Mouse (Mus musculus) layer of hippocampus, postnatal 25 days (tissue): ENCODE measurements at regions not wholly inside any gene's neighbourhood (a gene's known extent, or its start where the extent isn't known, plus 50 kb on each side); places are given as distances from the start of the nearest gene placed in this dataset.
"Not testable (repeated sequence)": the region's sequence is repeated elsewhere in the genome, so short reads cannot be mapped to it uniquely, and the experiment has no call there.

Experiments
- DNase-seq, 2 experiments: peaks; one replicate each; pipeline ENCODE4 v3.0.0; 2022; ENCODE audit warnings: mixed read lengths in 2 of 2, low spot score in 1 of 2; ENCODE audit errors: extremely low spot score in 1 of 2

DNA sequence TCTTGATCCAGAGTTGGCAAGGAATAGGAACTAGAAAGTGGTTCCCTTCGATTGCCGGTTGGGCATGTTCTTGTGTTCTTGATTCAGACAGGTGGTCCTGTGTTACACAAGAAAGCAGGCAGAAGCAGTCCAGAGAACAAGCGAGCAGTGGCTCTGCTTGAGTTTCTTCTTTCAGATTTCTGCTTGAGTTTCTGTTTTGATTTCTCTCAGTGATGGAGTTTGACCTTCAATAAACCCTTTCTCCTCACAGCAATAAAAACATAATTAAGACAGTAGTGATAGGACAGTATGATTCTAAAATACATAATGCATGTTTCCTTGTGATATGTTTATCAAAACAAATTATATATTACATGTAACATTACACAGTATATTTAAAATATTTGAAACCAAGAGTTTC lies 59.1 kb downstream of the Klf6 start:
- no peak for DNase-seq

DNA sequence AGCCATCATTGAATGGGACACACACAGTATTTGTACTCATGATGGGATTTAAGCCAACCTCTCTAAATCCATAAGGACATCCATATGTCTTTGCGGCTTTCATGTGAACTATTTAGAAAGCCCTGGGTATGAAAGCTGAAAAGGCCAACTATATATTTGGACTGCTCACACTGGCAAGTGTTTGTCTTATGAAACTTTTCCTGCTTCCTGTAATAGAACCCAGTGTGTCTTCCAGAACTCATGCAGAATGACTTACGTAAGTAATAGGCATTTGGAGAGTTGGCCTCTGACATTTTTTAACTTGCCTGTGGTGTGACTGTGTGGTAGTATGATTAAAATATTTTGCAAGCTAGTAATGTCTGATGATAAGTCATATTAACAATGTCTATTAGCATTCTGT lies 70.2 kb downstream of the Klf6 start:
- no peak for DNase-seq

DNA sequence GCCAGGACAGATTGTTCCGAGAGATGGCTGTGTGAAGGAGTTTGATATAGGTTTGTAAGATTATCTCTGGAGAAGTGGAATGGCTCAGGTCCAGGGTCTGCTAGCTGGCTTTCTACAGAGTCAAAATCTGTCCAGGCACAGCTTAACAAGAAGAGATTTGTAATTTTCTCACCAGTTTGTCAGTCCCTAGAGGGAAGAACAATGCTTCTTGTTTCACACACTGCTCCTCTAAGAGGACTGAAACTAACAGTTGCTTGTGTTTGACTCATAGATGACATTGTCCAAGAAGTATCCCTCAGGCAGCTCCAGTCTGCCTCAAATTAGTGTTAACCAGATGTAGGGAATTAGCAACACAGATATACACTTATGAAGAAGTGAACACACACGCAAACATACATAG lies 76.2 kb downstream of the Klf6 start:
- no peak for DNase-seq

DNA sequence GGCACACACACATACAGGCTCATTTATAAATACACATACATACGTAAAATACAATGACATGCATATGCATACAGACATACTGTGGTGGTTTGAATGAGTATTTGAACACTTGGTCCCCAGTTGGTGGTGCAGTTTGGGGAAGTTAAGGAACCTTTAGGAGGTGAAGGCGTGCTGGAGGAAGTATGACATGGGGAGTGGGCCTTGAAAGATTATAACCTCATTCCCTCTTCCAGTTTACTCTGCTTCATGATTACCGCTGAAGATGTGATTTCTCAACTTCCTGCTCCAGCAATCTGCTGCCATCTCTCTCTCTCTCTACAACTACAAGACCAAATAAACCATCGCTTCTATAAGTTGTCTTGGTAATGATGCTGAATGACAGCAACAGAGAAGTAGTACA lies 76.7 kb downstream of the Klf6 start:
- no peak for DNase-seq

DNA sequence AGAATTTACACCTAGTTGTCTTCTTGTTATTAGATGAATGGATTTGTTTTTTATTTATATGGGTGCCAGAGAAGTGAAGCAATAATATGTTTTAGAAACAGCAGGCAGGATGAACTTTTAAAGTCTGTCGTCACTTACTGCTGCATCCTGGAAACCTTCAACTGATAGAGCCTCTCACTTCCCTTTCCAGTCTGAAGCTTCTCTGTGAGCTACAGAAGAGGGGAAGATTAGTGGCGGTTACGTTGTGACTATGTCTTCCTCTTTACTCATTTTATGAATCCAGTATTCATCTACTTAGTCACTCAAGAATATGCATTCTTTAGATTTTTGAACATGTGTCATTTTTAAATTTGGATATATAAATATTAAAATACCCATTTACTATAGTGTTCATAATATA lies 78.1 kb downstream of the Klf6 start:
- no peak for DNase-seq

DNA sequence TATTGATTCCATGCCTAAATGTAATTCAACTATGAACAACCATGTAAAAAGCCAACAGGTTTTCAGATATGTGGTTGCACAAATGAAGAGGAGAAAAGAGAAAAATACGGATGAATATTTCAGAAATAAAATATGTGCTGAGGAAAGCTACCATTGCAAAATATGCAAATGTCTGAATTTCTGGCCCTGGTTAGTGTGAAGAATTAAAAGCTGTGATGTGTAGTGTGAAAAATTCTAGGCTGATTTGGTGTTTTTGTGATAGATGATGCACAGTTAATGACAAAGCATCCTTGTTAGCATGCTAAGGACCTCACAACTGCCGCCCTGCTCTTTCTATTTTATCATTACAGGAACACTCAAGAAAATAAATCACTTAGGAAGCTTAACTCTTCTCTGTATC lies 91.6 kb downstream of the Klf6 start:
- DNase-seq, result no peak

DNA sequence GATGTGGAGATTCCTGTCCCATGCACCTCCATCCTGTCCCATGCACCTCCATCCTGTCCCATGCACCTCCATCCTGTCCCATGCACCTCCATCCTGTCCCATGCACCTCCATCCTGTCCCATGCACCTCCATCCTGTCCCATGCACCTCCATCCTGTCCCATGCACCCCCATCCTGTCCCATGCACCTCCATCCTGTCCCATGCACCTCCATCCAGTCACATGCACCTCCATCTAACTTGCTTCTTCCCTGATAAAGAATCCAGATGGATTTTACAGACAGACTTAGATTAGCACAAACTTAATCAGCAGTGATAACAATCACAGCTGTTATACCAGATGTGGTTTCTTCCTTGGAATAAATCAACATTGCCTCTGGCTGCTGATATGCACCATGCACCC lies 93.8 kb downstream of the Klf6 start:
- not testable (repeated sequence) for DNase-seq

DNA sequence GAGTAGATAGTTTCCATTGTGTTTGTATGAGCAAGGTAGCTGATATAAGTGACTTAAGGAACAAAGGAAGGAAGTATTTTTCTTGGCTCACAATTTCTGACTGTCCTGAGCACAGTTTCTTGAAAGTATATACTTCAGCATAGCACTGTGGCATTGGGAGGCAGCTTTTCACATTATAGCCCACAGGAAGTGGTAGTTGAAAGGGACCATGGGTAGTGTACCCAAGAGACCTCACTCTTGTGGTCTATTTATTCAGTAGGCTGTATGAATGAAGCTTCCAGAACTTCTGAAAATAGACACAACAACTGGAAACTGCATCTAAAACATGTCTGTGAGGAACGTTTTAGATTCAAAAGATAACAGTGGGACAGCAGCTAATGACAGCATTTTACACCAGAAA lies 94.9 kb downstream of the Klf6 start:
- no peak for DNase-seq

DNA sequence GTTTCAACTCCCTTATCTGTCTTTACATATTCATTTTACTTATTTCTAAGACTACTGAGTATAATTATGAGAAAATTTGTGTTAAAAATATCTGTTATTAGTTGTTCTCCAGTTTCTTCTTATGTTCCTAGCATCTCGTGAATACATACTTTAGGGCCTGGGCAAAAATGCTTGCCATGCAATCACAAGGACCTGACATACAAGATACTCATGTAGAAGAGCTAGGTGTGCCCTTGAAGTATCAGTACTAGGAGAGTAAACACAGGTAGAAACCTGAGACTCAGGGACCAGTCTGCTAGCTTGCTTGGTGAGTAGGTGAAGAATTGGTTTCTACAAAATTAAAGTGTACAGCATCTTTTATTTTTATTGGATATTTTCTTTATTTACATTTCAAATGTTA lies 101.7 kb downstream of the Klf6 start:
- no peak for DNase-seq

DNA sequence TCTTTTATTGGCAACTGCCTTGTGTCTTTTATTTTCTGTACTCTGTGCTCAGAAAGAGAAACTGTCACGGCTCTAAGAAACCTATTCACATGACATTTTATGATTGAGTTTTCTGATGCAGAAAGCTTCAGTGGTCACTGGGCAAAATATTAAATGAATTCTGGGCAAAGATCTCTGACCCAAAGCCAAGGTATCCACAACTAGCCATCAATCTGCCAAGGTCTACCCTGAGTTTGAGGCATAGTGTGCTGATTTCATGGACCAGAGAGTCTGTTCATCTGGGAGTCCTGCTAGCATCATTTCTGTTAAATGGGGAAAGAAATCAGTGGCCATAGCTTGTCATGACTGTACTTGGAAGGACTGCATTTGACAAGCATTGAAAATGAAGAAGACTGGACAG lies 103.3 kb downstream of the Klf6 start:
- DNase-seq, result no peak

DNA sequence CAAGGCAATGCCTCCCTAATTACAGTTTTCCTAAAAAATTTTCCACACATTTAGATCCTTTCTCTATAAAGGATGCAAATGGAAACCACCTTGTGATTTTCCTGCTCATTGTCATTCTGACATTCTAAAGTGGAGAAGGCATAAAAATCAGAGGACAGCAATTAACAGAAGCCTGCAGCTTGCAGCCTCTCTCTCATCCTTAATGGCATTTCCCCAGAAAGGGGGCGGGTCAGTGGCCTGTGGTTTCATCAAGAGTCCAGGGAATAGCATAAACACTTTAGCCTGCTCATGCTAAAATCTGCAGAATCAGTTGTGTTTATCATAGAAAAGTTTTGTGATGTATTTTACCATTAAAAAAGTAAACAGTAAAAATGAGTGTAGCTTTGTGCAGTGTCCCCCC lies 117.3 kb downstream of the Klf6 start:
- no peak for DNase-seq

DNA sequence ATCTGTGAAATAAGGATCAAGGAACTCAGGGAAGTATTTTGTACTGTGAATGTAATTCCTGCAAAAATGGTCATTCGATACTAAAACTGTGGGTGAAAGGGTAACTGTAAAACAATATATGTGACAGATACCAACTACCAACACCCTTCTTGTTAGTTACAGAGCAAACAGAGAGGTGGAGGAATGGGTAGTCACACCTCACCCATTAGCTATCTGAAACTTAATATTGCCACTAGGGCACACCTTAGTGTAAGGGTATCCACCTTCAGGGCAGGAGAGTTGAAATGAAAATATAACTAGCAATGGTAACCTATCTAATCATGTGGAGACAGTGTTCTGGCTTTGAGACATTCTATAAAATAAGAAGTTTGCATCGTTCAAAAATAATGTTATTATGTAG lies 126.2 kb downstream of the Klf6 start:
- DNase-seq, result no peak

DNA sequence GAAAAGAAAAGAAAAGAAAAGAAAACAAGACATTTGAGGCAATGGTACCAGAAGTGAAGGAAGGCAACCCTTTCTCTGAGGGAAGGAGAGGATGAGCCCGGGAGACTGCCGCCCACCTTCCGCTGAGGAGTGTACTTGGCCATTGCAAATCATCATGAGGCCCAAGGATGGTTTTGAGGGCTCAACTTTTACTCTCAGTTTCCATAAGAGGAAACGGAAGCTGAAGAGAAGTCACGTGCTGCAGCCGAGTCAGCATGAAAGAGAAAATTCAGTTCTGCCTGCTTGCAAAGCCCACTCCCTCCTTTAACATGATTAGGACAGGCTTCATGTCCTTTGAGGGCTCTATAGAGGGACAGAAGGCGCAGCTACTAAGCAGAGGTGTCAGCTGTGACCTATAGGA lies 127.1 kb downstream of the Klf6 start:
- no peak for DNase-seq

DNA sequence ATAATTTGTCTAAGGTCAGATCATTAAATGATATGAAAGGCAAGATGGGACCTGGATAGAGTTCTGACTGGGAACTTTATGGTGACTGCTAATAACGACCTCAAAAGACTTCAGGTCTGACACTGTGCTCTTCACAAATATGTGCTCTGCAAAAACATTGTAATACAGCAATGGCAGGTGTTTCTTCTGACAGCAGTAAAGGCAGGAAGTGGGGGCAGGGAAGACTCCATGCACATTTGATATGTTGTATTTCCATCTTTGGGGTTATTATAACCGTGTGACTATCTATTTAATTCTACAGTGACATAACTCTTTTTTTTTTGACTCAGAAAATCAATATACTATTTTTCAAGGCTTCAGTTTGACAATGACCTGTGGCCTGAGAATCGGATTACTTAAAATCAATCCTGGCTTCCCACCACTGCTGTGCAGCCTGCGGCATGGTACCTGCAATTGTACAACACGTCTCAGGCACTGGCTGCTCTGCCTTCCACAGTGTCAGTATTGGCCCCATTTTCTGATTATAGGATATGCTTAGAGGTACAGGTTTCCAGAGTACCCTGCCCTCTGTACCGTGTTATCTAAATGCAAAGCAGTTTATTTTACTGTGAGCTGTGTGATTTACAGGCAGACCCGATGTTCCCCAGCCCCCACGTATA lies 139.4 kb downstream of the Klf6 start:
- DNase-seq, result no peak

DNA sequence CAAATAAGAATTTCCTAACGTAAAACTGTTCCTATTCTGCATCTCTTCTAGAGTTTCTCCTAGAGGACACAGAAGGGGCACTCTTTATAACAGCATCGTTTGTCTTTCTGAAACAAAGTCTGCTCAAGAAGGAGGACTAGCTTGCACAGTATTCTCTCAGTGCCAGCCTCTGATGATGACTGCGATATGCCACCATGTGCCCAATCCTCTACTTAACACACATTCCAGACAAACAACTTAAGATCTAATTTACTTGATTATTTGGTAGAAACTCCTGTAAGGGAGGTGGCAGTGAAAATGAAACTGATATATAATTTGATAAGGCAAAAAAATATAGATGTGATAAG lies 139.9 kb downstream of the Klf6 start:
- DNase-seq, result no peak

DNA sequence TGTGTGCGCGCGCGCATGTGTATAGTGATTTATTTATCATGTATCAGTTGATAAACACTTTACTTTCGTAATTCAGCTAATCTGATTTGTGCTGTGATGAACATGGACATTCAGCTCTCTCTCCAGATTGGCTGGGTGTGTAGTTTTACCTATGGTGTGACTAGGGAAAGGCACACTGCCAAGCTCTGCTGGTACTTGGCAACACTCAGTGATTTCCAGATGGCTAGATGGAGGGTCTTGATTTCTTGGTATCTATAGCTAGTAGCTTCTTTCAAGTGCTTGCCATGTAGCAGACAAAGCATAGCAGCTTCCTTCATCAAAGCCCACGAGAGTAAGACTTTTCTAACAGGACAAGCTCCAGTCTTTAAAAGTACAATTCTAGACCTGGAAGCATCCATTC lies 144.6 kb downstream of the Klf6 start:
- no peak for DNase-seq

DNA sequence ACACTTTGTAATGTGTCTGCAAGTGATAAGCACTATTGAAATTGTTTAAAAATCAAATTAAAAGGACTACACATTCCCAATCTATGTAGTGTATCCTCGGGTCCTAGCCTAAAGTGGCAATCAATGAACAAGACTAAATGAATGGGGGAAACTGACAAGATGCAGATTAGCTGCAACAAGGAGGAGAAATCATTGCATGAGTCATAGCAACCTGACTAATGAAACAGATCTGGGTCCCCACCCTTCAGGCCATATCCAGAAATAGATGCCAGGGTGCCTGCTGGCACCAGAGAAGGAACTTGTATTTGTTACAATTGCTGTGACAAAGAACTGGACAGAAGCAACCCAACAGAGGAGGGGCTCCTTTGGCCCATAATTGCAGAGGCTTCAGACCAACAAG lies 148.4 kb downstream of the Klf6 start:
- DNase-seq, result no peak

DNA sequence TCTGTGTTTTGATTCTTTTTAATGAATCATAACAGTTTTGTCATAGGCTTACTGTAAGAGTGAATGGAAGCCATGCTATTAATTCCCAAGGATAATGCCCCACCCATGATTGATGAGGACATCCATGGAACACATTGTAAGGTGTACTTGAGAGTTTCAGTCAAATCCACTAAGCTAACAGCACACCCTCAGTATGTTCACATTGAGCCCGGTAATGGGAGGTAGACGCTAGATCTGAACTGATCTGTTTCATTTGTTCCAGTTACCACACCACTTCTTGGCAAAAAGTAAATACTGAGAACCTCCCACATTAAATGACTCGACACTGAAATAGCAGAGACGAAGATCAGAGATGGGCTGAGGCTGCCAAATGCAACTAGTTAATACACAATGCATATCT lies 165.9 kb downstream of the Klf6 start:
- DNase-seq, result no peak

DNA sequence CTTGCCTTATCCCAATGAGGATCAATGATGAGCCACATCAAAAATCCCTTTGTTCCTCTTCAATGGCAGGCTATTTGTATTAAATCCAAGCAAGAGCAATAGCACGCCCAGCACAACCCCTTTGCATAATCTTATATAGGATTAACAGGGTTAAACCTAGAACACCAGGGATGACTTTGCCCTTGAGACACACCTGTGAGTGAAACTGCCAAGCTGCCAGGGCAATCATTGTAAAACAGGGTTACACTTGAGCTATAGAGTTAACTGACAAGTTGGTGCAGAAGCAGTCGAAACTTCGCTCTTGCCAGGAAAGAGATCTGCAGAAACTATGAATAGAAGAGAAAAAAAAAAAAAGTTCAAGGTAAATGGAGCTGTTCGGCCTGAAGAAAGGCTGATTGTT lies 167.6 kb downstream of the Klf6 start:
- DNase-seq, result no peak

DNA sequence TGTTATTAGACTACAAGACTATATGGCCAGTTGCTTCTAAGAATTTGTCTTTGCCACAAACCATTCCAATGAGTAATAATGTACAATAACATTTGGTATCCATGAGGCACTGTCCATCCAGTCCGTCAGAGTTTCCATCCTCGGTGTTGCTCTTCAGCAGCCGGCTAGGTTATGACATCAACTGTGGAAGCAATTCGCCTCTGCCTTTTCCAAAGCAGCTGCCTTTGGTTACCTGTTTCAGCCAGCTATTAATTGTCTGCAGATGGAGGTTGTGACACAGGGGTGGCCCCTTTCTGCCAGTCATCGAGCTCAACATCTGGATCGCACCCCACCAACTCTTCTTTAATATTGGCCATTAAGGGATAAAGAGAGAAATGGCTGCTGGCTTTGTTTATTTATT lies 168.2 kb downstream of the Klf6 start:
- no peak for DNase-seq

DNA sequence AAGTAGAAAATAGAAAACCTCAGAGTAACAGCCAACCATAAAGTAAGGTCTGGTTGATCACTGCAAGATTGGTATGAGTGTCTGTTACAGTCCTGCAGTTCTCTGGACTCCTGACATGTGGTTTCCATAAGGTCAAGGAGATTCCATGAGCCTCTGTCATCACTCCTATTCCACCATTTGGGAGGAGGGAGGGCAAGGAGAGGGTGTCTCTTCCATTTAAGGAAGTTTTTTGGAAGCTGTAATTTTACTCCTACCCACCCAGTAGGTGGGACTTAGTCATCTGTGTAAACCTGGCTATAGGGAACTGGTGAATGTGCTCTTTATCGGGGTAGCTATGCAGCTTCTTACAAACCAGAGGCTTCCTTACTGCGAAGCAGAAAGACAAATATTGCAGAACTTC lies 168.8 kb downstream of the Klf6 start:
- no peak for DNase-seq

DNA sequence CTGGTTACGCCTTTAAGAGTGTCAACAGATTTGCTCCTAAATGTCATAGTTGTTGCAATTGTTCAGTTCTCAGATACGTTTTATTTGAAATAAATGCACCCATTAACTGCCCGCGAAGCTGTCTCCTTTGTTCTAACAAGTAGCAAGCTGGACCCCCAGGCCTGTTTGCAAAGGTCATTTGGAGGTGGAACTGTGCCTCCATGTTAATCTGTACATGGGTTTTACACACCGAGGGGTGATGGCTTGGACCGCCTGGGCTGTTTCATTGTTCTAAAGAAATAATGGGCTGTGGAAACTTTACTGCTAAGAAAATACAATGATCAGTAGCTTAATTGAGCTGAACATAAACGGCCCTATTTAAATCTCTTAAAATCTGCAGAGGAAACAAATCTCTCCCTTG lies 178.8 kb downstream of the Klf6 start:
- DNase-seq, result no peak

DNA sequence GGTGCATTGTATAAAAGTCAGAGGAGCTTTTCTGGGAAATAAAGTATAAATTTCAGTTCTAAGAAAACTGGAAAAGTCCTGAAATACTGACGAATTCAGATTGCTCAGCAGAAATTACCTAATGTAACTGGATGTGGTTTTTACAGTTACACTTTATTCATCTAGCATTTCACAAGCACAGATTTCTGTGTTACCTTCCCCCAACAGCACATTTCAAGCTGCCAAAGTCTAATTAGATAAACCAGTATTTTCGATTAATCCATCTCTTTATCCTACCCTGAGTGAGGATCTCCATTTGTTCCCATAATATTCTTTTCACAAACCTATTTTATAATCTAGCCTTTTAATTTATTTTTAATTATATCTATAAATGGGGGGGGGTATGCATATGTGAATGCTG lies 179.4 kb downstream of the Klf6 start:
- no peak for DNase-seq
